Mouse (Mus musculus): ENCODE measurements around the gene Gm438. TPM values are rescaled to one million over a fixed set of nuclear protein-coding genes. Genes with fewer than 3 reads are reported as not detected.
"Not testable (repeated sequence)": the region's sequence is repeated elsewhere in the genome, so short reads cannot be mapped to it uniquely, and the experiment has no call there.

The Gm438 gene
- polyA plus RNA-seq (2012; fragmentation: generic; extraction: Trizol) = not detected

DNA sequence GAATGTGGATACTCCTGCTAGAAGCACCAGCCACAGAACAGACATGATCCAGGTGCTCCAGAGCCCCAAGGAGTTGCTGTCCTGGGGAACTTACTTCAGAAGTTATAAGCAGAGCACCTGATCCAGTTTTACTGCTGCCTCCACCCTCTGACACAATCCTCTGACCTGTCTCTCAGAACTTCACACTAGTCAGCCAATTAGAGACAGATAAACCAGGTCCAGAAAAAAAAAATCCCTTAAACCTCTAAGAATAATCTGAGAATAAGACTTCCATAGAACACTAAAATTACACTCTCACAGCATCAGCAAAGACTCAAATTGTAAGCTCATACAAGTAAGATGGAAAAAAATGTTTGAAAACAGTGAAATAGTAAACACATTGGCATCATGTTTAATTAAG lies at the start of gene Gm438:
Gene Gm438 (minus strand): TSS at position 101 of the 400 bp plus-strand sequence.
- Histone ChIP-seq H3K4me2 (ENCODE audit: low read depth) (no peak within 1 kb of the TSS), H3K36me3 (ENCODE audit: control insufficient read depth, insufficient read depth) (no peaks in the 10 kb centered on the region), H3K79me2 (ENCODE audit: control insufficient read depth, insufficient read depth) (no peaks in the 10 kb centered on the region), H3K4me3 (no peak within 1 kb of the TSS), H3ac (ENCODE audit: control insufficient read depth, insufficient read length) (no peak within 1 kb of the TSS), H3K27me3 (ENCODE audit: control insufficient read depth, insufficient read depth, insufficient read length) (no peaks in the 10 kb centered on the region)
- TF ChIP-seq CEBPB (IDR thresholded peaks at IDR 0.05; ENCODE audit: insufficient read depth, poor library complexity, severe bottlenecking) (no peak), MYOD1 (IDR thresholded peaks at IDR 0.05; ENCODE audit: control insufficient read depth in 1 of 3, insufficient read length in 2 of 3, low read depth in 2 of 3) (no peak), SRF (IDR thresholded peaks at IDR 0.05; ENCODE audit: control insufficient read depth, insufficient read length, low read depth) (no peak), TCF3 (IDR thresholded peaks at IDR 0.05; ENCODE audit: insufficient read length, low read depth) (no peak), USF1 (IDR thresholded peaks at IDR 0.05; ENCODE audit: low read depth) (no peak), POLR2AphosphoS2 (IDR thresholded peaks at IDR 0.05; ENCODE audit: insufficient read length, low read depth) (no peak), TCF12 (IDR thresholded peaks at IDR 0.05; ENCODE audit: insufficient read depth, poor library complexity, severe bottlenecking) (no peak), POLR2A (IDR thresholded peaks at IDR 0.05; ENCODE audit: insufficient read length, low read depth) (no peak), MAX (IDR thresholded peaks at IDR 0.05; ENCODE audit: low read depth) (no peak), MYOG (IDR thresholded peaks at IDR 0.05; ENCODE audit: control insufficient read depth in 1 of 3, insufficient read depth in 1 of 3, insufficient read length in 2 of 3, low read depth in 2 of 3) (no peak), E2F4 (IDR thresholded peaks at IDR 0.05; ENCODE audit: insufficient read depth) (no peak), REST (IDR thresholded peaks at IDR 0.05; ENCODE audit: insufficient read depth, insufficient read length) (no peak)

- Histone ChIP-seq H3K4me2 (ENCODE audit: low read depth) (no peak overlapping the region), H3K79me2 (ENCODE audit: control insufficient read depth, insufficient read depth) (no peaks in the 10 kb centered on the region)
- TF ChIP-seq MYOD1 (IDR thresholded peaks at IDR 0.05; ENCODE audit: control insufficient read depth in 1 of 3, insufficient read length in 2 of 3, low read depth in 2 of 3) (no peak), POLR2A (IDR thresholded peaks at IDR 0.05; ENCODE audit: insufficient read length, low read depth) (no peak), MAX (IDR thresholded peaks at IDR 0.05; ENCODE audit: low read depth) (no peak), CEBPB (IDR thresholded peaks at IDR 0.05; ENCODE audit: insufficient read depth, poor library complexity, severe bottlenecking) (no peak), REST (IDR thresholded peaks at IDR 0.05; ENCODE audit: insufficient read depth, insufficient read length) (no peak), E2F4 (IDR thresholded peaks at IDR 0.05; ENCODE audit: insufficient read depth) (no peak), MYOG (IDR thresholded peaks at IDR 0.05; ENCODE audit: control insufficient read depth in 1 of 3, insufficient read depth in 1 of 3, insufficient read length in 2 of 3, low read depth in 2 of 3) (no peak), TCF3 (IDR thresholded peaks at IDR 0.05; ENCODE audit: insufficient read length, low read depth) (no peak), USF1 (IDR thresholded peaks at IDR 0.05; ENCODE audit: low read depth) (no peak), SRF (IDR thresholded peaks at IDR 0.05; ENCODE audit: control insufficient read depth, insufficient read length, low read depth) (no peak), TCF12 (IDR thresholded peaks at IDR 0.05; ENCODE audit: insufficient read depth, poor library complexity, severe bottlenecking) (no peak)
Measured at GRCm38 (mm10) chr4:144824706-144825105, 38.3 kb upstream of the Gm438 start.

DNA sequence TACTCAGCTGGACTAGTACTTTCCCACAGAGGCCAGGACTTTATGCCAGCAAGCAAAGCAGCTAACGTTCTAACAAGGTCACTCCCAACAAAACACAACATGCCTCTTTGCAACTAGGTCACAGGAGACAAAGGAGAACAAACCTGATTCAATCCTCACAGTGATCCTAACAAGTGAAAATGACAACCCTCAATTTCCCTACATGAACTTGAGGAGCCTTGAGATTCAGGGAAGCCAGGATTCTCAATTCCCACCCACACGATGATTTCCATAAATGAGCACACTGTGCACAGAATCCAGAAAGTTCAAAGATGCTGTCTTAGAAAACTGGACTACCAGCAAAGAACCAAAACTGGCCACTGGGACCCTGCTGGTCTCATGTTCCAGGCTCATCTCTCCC lies 37.6 kb upstream of the Gm438 start:
- TF ChIP-seq MYOD1 (IDR thresholded peaks at IDR 0.05; ENCODE audit: control insufficient read depth in 1 of 3, insufficient read length in 2 of 3, low read depth in 2 of 3) (no peak), REST (IDR thresholded peaks at IDR 0.05; ENCODE audit: insufficient read depth, insufficient read length) (no peak), MAX (IDR thresholded peaks at IDR 0.05; ENCODE audit: low read depth) (no peak), POLR2AphosphoS2 (IDR thresholded peaks at IDR 0.05; ENCODE audit: insufficient read length, low read depth) (no peak), TCF3 (IDR thresholded peaks at IDR 0.05; ENCODE audit: insufficient read length, low read depth) (no peak), TCF12 (IDR thresholded peaks at IDR 0.05; ENCODE audit: insufficient read depth, poor library complexity, severe bottlenecking) (no peak), POLR2A (IDR thresholded peaks at IDR 0.05; ENCODE audit: insufficient read length, low read depth) (no peak), CEBPB (IDR thresholded peaks at IDR 0.05; ENCODE audit: insufficient read depth, poor library complexity, severe bottlenecking) (no peak), SRF (IDR thresholded peaks at IDR 0.05; ENCODE audit: control insufficient read depth, insufficient read length, low read depth) (no peak), E2F4 (IDR thresholded peaks at IDR 0.05; ENCODE audit: insufficient read depth) (no peak), MYOG (IDR thresholded peaks at IDR 0.05; ENCODE audit: control insufficient read depth in 1 of 3, insufficient read depth in 1 of 3, insufficient read length in 2 of 3, low read depth in 2 of 3) (no peak), USF1 (IDR thresholded peaks at IDR 0.05; ENCODE audit: low read depth) (no peak)
- H3K36me3 ChIP-seq (ENCODE audit: control insufficient read depth, insufficient read depth) = no peaks in the 10 kb centered on the region
- H3K4me2 ChIP-seq (ENCODE audit: low read depth) = no peak overlapping the region
- H3K4me3 ChIP-seq = no peak overlapping the region
- no peak overlapping the region for H3ac ChIP-seq (ENCODE audit: control insufficient read depth, insufficient read length)
- H3K27me3 ChIP-seq (ENCODE audit: control insufficient read depth, insufficient read depth, insufficient read length) = no peaks in the 10 kb centered on the region
- no peaks in the 10 kb centered on the region for H3K79me2 ChIP-seq (ENCODE audit: control insufficient read depth, insufficient read depth)

More at GRCm38 (mm10) chr4:144824706-144825105, 38.3 kb upstream of the Gm438 start:
- H3K36me3 ChIP-seq (ENCODE audit: control insufficient read depth, insufficient read depth) = no peaks in the 10 kb centered on the region
- H3ac ChIP-seq (ENCODE audit: control insufficient read depth, insufficient read length) = no peak overlapping the region
- H3K27me3 ChIP-seq (ENCODE audit: control insufficient read depth, insufficient read depth, insufficient read length) = no peaks in the 10 kb centered on the region
- H3K4me3 ChIP-seq = no peak overlapping the region

DNA sequence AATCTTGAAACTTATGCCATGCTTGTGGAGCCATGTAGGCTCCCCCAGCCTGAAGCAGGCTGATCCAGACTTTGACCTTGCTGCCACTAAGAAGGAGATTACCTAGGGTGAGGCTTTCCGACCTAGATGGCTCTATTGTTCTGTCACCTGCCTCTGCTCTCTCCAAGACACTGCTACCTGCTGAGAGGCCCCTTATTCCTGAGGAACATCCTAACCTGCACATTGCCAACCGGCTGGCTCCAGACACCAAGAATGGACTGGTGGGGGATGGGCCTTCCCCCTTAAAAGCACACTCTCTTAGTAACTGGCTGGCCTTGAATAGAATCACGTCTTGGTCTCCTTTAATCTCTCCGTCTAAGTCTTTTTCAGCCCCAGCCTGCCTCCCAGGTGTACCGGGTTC lies 20.8 kb upstream of the Gm438 start:
- not testable (repeated sequence) for H3K4me3 ChIP-seq; H3ac ChIP-seq (ENCODE audit: control insufficient read depth, insufficient read length); H3K27me3 ChIP-seq (ENCODE audit: control insufficient read depth, insufficient read depth, insufficient read length); H3K4me2 ChIP-seq (ENCODE audit: low read depth); H3K79me2 ChIP-seq (ENCODE audit: control insufficient read depth, insufficient read depth); H3K36me3 ChIP-seq (ENCODE audit: control insufficient read depth, insufficient read depth)

DNA sequence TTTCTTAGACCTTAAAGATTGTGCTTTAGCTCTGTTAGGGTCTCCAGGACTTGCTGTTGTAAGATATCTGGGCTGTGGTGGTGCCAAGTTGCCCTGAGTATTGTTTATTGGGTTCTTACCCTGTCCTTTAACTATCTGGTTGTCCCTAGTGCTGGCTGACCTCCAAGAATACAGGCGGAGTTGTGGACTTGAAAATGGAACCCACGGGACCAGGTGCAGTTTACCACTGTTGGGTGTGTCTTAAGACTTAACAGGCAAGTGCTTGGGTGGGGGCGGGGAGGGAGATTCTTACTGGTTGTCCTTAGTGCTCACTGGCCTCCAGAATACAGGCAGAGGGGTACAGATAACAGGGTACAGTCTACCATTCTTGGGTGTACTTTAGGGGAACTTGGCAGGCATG lies 17.2 kb upstream of the Gm438 start:
- H3K4me3 ChIP-seq = no peak overlapping the region
- H3K79me2 ChIP-seq (ENCODE audit: control insufficient read depth, insufficient read depth) = no peaks in the 10 kb centered on the region
- no peaks in the 10 kb centered on the region for H3K36me3 ChIP-seq (ENCODE audit: control insufficient read depth, insufficient read depth)
- TF ChIP-seq E2F4 (IDR thresholded peaks at IDR 0.05; ENCODE audit: insufficient read depth) (no peak), POLR2A (IDR thresholded peaks at IDR 0.05; ENCODE audit: insufficient read length, low read depth) (no peak), SRF (IDR thresholded peaks at IDR 0.05; ENCODE audit: control insufficient read depth, insufficient read length, low read depth) (no peak), MYOD1 (IDR thresholded peaks at IDR 0.05; ENCODE audit: control insufficient read depth in 1 of 3, insufficient read length in 2 of 3, low read depth in 2 of 3) (no peak), TCF3 (IDR thresholded peaks at IDR 0.05; ENCODE audit: insufficient read length, low read depth) (no peak), MYOG (IDR thresholded peaks at IDR 0.05; ENCODE audit: control insufficient read depth in 1 of 3, insufficient read depth in 1 of 3, insufficient read length in 2 of 3, low read depth in 2 of 3) (no peak), POLR2AphosphoS2 (IDR thresholded peaks at IDR 0.05; ENCODE audit: insufficient read length, low read depth) (no peak), USF1 (IDR thresholded peaks at IDR 0.05; ENCODE audit: low read depth) (no peak), MAX (IDR thresholded peaks at IDR 0.05; ENCODE audit: low read depth) (no peak), REST (IDR thresholded peaks at IDR 0.05; ENCODE audit: insufficient read depth, insufficient read length) (no peak), CEBPB (IDR thresholded peaks at IDR 0.05; ENCODE audit: insufficient read depth, poor library complexity, severe bottlenecking) (no peak)
- H3K27me3 ChIP-seq (ENCODE audit: control insufficient read depth, insufficient read depth, insufficient read length) = no peaks in the 10 kb centered on the region
- H3ac ChIP-seq (ENCODE audit: control insufficient read depth, insufficient read length) = no peak overlapping the region
- no peak overlapping the region for H3K4me2 ChIP-seq (ENCODE audit: low read depth)

Measured in myocyte (in vitro differentiated cells).